Mouse (Mus musculus): Measurements from ENCODE around the gene A3galt2.

- no peak for TF ChIP-seq CTCF (conservative IDR thresholded peaks at IDR 0.05; ENCODE audit: low read length)
- TF ChIP-seq NANOG (IDR thresholded peaks at IDR 0.05; ENCODE audit: borderline replicate concordance, low read length) = no peak
Measured at GRCm38 (mm10) chr4:128769569-128770355, 14.6 kb downstream of the A3galt2 start.
